Mouse (Mus musculus): ENCODE measurements around the gene Myo10.

Gene Myo10

GRCm38 (mm10) chr15:25611178-25611577 lies 11.1 kb upstream of the Myo10 start:
- no peak for DNase-seq (ENCODE audit: low spot score in 2 of 2)

GRCm38 (mm10) chr15:25620560-25620959 lies 1.8 kb upstream of the Myo10 start:
- DNase-seq (ENCODE audit: low spot score in 2 of 2): no peak

DNA sequence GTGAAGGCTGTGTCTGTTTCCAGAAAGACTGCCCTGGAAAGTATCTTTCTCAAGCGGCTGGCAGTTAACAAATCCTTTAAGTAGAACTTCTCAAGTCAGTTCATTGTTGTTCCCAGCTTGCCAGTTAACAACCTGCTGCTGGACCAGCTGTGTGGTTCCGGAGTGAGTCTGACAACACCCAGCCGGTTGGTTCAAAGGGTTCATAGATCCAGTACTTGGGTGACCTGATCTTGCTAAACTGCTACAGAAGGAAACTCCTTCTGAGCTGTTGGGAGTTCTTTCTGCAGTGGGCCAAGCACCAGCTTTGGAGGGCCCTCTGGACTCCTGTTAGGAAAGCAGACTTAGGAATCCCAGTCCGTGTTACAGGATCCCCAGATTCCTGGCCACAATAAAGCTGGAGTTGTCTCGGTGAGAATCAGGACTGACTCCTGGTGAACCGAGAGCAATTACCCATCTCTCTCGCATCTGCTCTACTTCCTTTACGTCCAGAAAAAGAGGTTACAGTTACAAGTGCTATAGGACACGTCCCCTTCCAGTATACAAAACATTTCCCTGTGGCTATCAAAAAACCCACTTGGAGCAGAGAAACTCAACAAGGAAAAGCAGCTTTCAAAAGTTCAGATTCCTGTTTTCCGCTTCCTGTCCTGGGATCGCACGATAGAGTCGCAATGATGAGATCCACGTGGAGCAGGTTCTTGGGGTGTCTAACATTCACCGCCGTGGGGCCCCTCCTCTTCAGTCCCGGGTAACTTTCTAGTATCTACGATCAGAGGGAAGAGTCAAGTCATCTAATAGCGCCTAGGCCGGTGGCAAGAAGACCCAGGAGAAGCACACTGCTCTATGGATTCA lies 750 bp upstream of the Myo10 start:
- DNase-seq (ENCODE audit: low spot score in 2 of 2): no peak

- peak; percentile 41 to 69 for DNase-seq (ENCODE audit: low spot score in 2 of 2)
Observed at GRCm38 (mm10) chr15:25622867-25623471, 644 bp downstream of the Myo10 start.

DNA sequence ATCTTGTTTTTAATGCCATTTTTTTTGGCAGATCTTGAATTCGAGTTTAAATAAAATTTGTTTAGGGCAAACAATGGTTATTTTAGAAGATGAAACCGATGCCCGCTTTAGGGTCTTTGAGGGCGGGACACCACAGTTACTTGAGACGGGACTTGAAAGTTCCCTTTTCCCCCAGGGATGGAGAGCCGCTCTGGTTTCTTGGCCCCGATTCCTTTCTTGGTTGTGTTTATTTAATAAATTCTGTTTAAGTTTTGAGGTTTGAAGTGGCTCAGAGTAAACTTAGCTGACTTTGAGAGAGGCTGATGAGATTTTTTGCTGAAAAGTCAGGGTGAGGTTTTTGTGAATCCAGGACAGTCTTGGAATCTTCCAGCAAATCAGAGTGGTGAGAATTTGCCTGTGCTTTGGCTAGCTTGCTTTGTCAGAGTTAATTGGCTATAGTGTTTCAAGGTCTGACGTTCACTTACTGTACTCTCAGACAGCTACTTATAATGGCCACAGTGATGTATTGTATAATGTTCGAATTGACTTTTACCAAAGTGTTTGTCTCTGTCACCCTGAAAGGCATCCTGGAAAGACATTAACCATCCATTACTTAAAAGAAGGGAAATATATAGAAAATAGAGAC lies 1.3 kb downstream of the Myo10 start:
- DNase-seq (ENCODE audit: low spot score in 2 of 2): no peak

- DNase-seq (ENCODE audit: low spot score in 2 of 2): no peak
Observed at GRCm38 (mm10) chr15:25624263-25624662, 1.9 kb downstream of the Myo10 start.

DNA sequence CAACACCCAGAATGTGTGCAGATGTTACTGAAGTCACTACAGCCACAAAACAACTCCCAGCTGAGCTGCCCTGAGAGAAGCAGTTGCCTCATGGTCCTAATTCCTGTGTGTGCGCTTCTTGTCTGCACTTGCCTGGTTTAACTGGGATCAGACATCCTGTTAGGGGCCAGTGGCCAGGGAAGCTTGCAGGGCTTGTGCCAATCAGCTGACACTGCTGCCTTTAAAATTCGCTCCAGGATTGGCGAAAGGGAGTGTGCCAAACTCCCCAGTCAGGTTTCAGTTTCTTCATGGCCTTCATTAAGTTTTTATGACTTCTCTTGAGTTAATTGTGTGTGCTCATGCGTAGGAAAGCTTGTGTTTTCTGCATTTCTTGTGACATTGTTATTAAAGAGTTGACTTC lies 3.1 kb downstream of the Myo10 start:
- no peak for DNase-seq (ENCODE audit: low spot score in 2 of 2)

DNA sequence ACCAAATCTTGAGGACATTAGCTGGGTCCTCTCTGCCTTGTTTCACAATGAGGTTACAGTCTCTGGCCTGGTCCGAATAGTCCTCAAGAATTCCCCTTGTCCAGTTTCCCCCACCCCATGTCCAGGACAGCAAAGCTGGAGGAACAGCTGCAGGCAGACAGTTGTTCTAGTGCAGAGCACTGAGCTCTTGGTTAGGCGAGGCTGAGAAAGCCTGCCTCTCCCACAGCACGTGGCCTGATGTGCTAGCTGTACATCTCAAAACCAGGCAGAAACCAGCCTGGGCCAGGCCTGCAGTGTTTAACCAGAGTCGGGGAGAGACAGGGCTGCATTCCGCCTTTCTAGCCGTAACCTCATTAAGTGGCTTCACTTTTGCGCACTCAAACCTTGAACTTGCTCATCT lies 4.7 kb downstream of the Myo10 start:
- no peak for DNase-seq (ENCODE audit: low spot score in 2 of 2)

- DNase-seq (ENCODE audit: low spot score in 2 of 2): no peak
Observed at GRCm38 (mm10) chr15:25628251-25628650, 5.9 kb downstream of the Myo10 start.

DNA sequence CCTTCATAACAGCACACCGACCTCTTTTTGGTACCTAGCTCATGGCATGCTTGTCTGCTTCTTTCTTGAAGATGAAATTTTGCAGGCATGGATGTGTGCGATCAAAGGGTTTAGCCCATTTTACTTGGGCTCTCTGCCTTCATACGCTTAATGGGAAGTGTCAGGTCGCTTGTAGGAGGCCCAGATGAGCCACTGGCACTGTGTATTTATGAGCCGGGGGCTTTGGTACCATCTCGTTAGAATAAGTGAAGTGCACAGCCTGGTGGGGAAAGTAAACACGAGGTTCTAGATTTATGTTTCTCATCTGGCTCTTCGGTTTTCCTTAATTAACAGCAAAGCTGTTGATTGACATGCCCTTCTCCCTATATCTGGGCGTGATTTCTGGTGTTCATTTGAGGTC lies 8.4 kb downstream of the Myo10 start:
- DNase-seq (ENCODE audit: low spot score in 2 of 2): no peak

DNA sequence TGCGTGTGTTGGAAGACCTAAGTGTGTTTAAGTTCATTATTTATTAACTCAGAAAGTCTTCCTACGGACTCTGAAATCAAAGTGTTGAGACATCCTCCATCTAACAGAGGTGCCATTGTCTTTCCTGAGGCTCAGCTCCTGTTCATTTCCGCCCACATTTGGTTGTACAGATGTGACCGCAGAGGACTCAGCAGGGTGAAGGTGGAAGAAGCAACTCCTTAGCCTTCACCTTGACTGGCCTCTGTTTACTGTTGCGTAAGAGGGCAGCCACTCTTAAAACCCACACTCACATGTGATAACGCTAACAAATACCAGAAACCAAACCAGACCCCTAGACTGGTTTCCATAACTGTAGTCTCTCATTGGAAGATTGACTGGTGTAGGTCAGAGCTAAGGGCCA lies 9.0 kb downstream of the Myo10 start:
- DNase-seq (ENCODE audit: low spot score in 2 of 2): no peak

GRCm38 (mm10) chr15:25632902-25633301 lies 10.6 kb downstream of the Myo10 start:
- no peak for DNase-seq (ENCODE audit: low spot score in 2 of 2)

- peak; percentile 48 to 67 for DNase-seq (ENCODE audit: low spot score in 2 of 2)
Observed at GRCm38 (mm10) chr15:25633674-25634340, 11.5 kb downstream of the Myo10 start.

DNA sequence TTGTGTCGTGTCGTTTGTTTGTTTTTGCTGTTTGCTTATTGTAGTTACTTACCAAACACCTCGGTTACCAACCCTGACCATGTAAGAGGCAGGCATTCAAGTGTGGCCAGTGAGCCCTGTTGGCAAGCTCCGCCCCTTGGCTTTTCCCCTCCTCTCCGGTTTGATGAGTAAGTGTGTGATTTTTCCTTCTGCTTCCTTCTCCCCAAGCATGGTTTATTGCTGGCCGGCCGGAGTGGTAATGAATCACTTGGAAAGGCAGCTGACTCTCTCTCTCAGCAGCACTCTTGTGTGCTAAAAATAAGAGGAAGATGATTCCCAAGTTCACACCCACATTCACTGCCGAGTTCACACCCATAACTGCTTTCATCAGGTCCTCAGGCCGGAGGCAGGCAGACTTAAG lies 15.4 kb downstream of the Myo10 start:
- DNase-seq (ENCODE audit: low spot score in 2 of 2): no peak

- DNase-seq (ENCODE audit: low spot score in 2 of 2): no peak
Observed at GRCm38 (mm10) chr15:25639217-25639616, 16.9 kb downstream of the Myo10 start.

DNA sequence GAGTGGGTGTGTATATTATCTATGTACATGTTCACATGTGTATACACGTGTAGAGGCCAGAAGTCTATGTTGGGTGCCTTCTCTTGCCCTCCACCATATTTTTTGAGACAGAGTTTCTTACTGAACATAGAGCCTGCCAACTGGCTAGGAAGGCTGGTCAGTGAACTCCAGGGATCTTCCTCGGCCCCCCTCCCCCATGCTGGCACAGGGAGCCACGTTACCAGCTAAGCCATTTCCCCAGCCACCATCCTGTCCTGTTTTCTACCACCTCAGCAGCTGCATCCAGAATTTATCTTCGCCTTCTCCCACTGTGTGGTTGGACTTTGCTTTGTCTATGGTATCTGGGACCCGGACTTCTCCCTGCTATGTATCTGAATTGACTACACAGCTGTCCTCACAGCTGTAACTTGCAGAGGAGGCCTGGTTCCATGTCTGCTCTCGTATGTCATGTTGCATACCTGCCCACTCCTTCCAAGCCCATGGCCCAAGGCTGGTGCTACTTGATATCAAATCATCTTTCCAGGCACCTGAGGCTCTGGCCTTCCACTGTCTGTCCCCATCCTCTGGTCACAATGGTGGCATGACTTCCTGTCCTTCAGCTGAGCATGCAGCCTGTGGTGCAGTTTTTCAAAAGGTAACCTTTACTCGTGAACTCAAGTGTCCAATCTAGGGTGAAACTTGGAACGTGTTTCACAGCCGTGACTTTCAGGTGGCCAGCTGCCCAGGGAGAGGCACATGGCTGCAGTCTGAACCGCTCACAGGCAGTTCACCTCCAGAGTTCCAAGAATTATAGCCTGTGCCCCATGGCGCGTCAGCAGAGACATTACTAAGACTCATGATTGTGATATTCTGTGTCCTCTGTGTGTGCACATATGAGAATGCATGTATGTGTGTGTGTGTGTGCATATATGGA lies 18.8 kb downstream of the Myo10 start:
- DNase-seq (ENCODE audit: low spot score in 2 of 2): no peak

GRCm38 (mm10) chr15:25642214-25643058 lies 20.1 kb downstream of the Myo10 start:
- DNase-seq (ENCODE audit: low spot score in 2 of 2): no peak

GRCm38 (mm10) chr15:25645862-25646261 lies 23.5 kb downstream of the Myo10 start:
- no peak for DNase-seq (ENCODE audit: low spot score in 2 of 2)

DNA sequence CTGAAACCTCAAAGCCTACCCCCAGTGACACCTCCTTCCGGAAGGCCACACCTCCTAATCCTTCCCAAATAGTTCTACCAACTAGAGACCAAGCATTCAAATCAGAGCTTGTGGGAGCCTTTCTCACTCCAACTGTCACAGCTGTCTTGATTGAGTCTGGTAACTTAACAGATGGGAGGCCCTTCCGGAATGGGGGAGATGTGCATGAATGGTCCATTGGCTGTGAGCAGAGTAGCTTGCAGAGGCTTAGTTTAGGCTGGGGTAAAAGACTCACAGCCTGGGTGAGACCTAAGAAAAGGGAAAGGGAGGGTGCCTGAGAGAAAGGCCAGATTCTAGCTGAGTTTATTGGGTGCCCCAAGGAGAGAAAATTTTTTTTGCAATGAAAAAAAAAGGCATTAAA lies 26.0 kb downstream of the Myo10 start:
- no peak for DNase-seq (ENCODE audit: low spot score in 2 of 2)

- no peak for DNase-seq (ENCODE audit: low spot score in 2 of 2)
Observed at GRCm38 (mm10) chr15:25650371-25650770, 28.0 kb downstream of the Myo10 start.
